Mouse (Mus musculus) MEL (cell line): ENCODE results near the gene Bscl2. TPM values are rescaled to one million over a fixed set of nuclear protein-coding genes. Genes with fewer than 3 reads are reported as not detected.

Experiments
- DNase-seq: peaks from one replicate; pipeline ENCODE4 v3.0.0; 2011; ENCODE audit warnings: low read depth, low spot score
- H3K27ac ChIP-seq: 2 replicates; pipeline ENCODE4 v1.5.1; 2012; ENCODE audit warnings: low read depth, mild to moderate bottlenecking, control low read depth, low read length, moderate library complexity; ENCODE audit not compliant: control insufficient read depth
- H3K27me3 ChIP-seq, 2 experiments: fragments of 150-350 bp in 1 of 2; sonication (generic) in 1 of 2; 2 replicates each; pipeline ENCODE4 v1.6.1; 2012; ENCODE audit warnings: low read length in 2 of 2, mild to moderate bottlenecking in 2 of 2, improper control_type of control experiment in 1 of 2, moderate library complexity in 1 of 2; ENCODE audit not compliant: insufficient read depth in 2 of 2, control insufficient read depth in 1 of 2
- H3K36me3 ChIP-seq, 2 experiments: 2 replicates each; pipeline ENCODE4 v1.6.1; 2012 to 2014; ENCODE audit warnings: low read length in 2 of 2, improper control_type of control experiment in 1 of 2, inconsistent platforms in 1 of 2, mild to moderate bottlenecking in 1 of 2; ENCODE audit not compliant: insufficient read depth in 2 of 2, control insufficient read depth in 1 of 2
- H3K4me1 ChIP-seq, 2 experiments: fragments of 150-350 bp in 1 of 2; sonication (generic) in 1 of 2; 2 replicates each; pipeline ENCODE4 v1.6.1; 2012; ENCODE audit warnings: low read length in 2 of 2, improper control_type of control experiment in 1 of 2, mild to moderate bottlenecking in 1 of 2; ENCODE audit not compliant: insufficient read depth in 2 of 2, control insufficient read depth in 1 of 2
- H3K4me3 ChIP-seq, 2 experiments: fragments of 150-350 bp in 1 of 2; sonication (generic) in 1 of 2; 2 replicates each; pipeline ENCODE4 v1.5.1; 2012; ENCODE audit warnings: low read depth in 2 of 2, low read length in 2 of 2, mild to moderate bottlenecking in 2 of 2, moderate library complexity in 2 of 2, control low read depth in 1 of 2, improper control_type of control experiment in 1 of 2; ENCODE audit not compliant: control insufficient read depth in 1 of 2, insufficient read depth in 1 of 2
- H3K79me2 ChIP-seq: 2 replicates; pipeline ENCODE4 v1.6.1; 2012; ENCODE audit warnings: mild to moderate bottlenecking, low read length, moderate library complexity; ENCODE audit not compliant: control insufficient read depth, poor library complexity, insufficient read depth
- H3K9ac ChIP-seq: 2 replicates; pipeline ENCODE4 v1.6.1; 2012; ENCODE audit warnings: low read depth, mild to moderate bottlenecking, control low read depth, low read length, moderate library complexity; ENCODE audit not compliant: control insufficient read depth, poor library complexity, severe bottlenecking
- H3K9me3 ChIP-seq: fragments of 150-350 bp; sonication (generic); replicated peaks from 2 replicates; pipeline ENCODE4 v1.6.1; 2012; ENCODE audit warnings: mild to moderate bottlenecking, low read length, improper control_type of control experiment, moderate library complexity; ENCODE audit not compliant: insufficient read depth
- CHD1 ChIP-seq: IDR thresholded peaks from 2 replicates; pipeline ENCODE4 v1.6.1; 2012; ENCODE audit warnings: low read depth, mild to moderate bottlenecking, inconsistent platforms, low read length, improper control_type of control experiment
- CHD2 ChIP-seq: IDR thresholded peaks from 2 replicates; pipeline ENCODE4 v1.6.1; 2011; ENCODE audit warnings: low read length, improper control_type of control experiment
- E2F4 ChIP-seq: IDR thresholded peaks from 2 replicates; pipeline ENCODE4 v1.6.1; 2011; ENCODE audit warnings: low read depth, low read length, improper control_type of control experiment, borderline replicate concordance
- ELF1 ChIP-seq: IDR thresholded peaks from 2 replicates; pipeline ENCODE4 v1.6.1; 2014; ENCODE audit warnings: low read depth, mild to moderate bottlenecking, inconsistent platforms, low read length, improper control_type of control experiment, moderate library complexity
- EP300 ChIP-seq, 2 experiments: IDR thresholded peaks; 2 replicates each; pipeline ENCODE4 v1.6.1; 2011; ENCODE audit warnings: improper control_type of control experiment in 2 of 2, low read length in 2 of 2, low read depth in 1 of 2, mild to moderate bottlenecking in 1 of 2
- ETS1 ChIP-seq: IDR thresholded peaks from 2 replicates; pipeline ENCODE4 v1.6.1; 2012; ENCODE audit warnings: low read depth, mild to moderate bottlenecking, inconsistent platforms, low read length, improper control_type of control experiment, moderate library complexity
- GABPA ChIP-seq: IDR thresholded peaks from 2 replicates; pipeline ENCODE4 v1.6.1; 2012; ENCODE audit warnings: low read depth, mild to moderate bottlenecking, inconsistent platforms, low read length, improper control_type of control experiment, moderate library complexity
- HCFC1 ChIP-seq: IDR thresholded peaks from 2 replicates; pipeline ENCODE4 v1.6.1; 2012; ENCODE audit warnings: low read depth, mild to moderate bottlenecking, inconsistent platforms, low read length, improper control_type of control experiment, moderate library complexity
- MAX ChIP-seq: IDR thresholded peaks from 2 replicates; pipeline ENCODE4 v1.6.1; 2011; ENCODE audit warnings: low read length, improper control_type of control experiment
- MEF2A ChIP-seq: IDR thresholded peaks from 2 replicates; pipeline ENCODE4 v1.6.1; 2014; ENCODE audit warnings: low read depth, mild to moderate bottlenecking, inconsistent platforms, low read length, improper control_type of control experiment; ENCODE audit not compliant: poor library complexity, insufficient replicate concordance, severe bottlenecking; ENCODE audit errors: extremely low read depth
- MYC ChIP-seq: IDR thresholded peaks from 2 replicates; pipeline ENCODE4 v1.6.1; 2011; ENCODE audit warnings: low read depth, mild to moderate bottlenecking, low read length, improper control_type of control experiment, moderate library complexity
- POLR2AphosphoS2 ChIP-seq: IDR thresholded peaks from 2 replicates; pipeline ENCODE4 v1.6.1; 2011; ENCODE audit warnings: low read length, improper control_type of control experiment
- POLR2AphosphoS5 ChIP-seq: IDR thresholded peaks from 2 replicates; pipeline ENCODE4 v1.6.1; 2012; ENCODE audit warnings: low read depth, borderline replicate concordance, mild to moderate bottlenecking, inconsistent platforms, low read length, moderate library complexity, mixed read lengths
- SMC3 ChIP-seq: IDR thresholded peaks from 2 replicates; pipeline ENCODE4 v1.6.1; 2011; ENCODE audit warnings: low read depth, low read length, improper control_type of control experiment
- USF1 ChIP-seq: IDR thresholded peaks from 2 replicates; pipeline ENCODE4 v1.6.1; 2014; ENCODE audit warnings: low read depth, mild to moderate bottlenecking, inconsistent platforms, low read length, improper control_type of control experiment, moderate library complexity
- ZC3H11A ChIP-seq: IDR thresholded peaks from 2 replicates; pipeline ENCODE4 v1.6.1; 2012; ENCODE audit warnings: low read depth, mild to moderate bottlenecking, inconsistent platforms, low read length, improper control_type of control experiment
- ZKSCAN1 ChIP-seq: IDR thresholded peaks from 2 replicates; pipeline ENCODE4 v1.6.1; 2012; ENCODE audit warnings: low read depth, mild to moderate bottlenecking, inconsistent platforms, low read length, improper control_type of control experiment, moderate library complexity
- ZNF384 ChIP-seq: IDR thresholded peaks from 2 replicates; pipeline ENCODE4 v1.6.1; 2012; ENCODE audit warnings: low read depth, mild to moderate bottlenecking, inconsistent platforms, low read length, improper control_type of control experiment
- polyA plus RNA-seq, 2 experiments: library from polyadenylated mRNA; stranded (reverse) in 1 of 2; unstranded in 1 of 2; fragments of >175 nt in 1 of 2; fragments of >200 nt in 1 of 2; gene quantifications; 2 replicates each; pipeline versions ENCODE4 v1.2.1 to v1.2.4; 2012; ENCODE audit warnings: low replicate concordance in 2 of 2, low read depth in 1 of 2; ENCODE audit not compliant: insufficient read length in 2 of 2, insufficient read depth in 1 of 2, missing spikeins in 1 of 2
- total RNA-seq: library from RNA; depleted of rRNA; stranded (reverse); fragments of 300-350 nt; gene quantifications from 2 replicates; pipeline ENCODE4 v1.2.3, GENCODE M21; 2012

Gene Bscl2
- total and polyA plus RNA-seq, 3 experiments, result 26.0 to 51.3 TPM; not detected in 1

DNA sequence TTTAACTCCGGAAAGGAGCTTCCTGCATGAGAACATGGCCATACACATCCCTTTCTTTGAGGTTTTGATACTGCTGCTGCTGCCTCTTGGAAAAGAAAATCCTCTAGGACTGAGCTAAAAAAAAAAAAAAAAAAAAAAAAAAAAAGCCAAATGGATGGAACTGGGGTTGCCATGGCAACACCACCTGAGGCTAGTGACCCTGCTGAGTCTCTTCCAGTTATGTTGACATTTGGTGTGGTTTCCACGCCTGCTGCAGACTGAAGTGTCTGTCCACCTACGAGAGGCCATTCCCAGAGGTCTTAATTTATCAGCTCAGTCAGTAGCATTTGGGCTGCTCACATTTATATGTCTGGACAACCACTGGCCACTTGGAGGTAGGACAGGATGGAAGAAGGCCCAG is 48.7 kb upstream of the Bscl2 start:
- peaks cover 3 to 7% of the 10 kb centered on the region in 2 experiments; a peak in 1 of 4 replicates for H3K4me1 ChIP-seq
- H3K9ac ChIP-seq, result no peak overlapping the region
- H3K9me3 ChIP-seq, result no peaks in the 10 kb centered on the region
- H3K79me2 ChIP-seq, result no peaks in the 10 kb centered on the region; the same call in 1 of the 2 replicates
- no peak overlapping the region for H3K4me3 ChIP-seq
- no peak overlapping the region for H3K27ac ChIP-seq
- no peaks in the 10 kb centered on the region for H3K27me3 ChIP-seq
- DNase-seq, result no peak
- peaks cover 3 to 4% of the 10 kb centered on the region in 2 experiments; a peak in 2 of 4 replicates for H3K36me3 ChIP-seq
- TF ChIP-seq EP300 (IDR thresholded peaks at IDR 0.05; ENCODE audit: low read depth in 1 of 2, low read length in 2 of 2), result no peak
- peak; percentile 67 for TF ChIP-seq ZNF384

DNA sequence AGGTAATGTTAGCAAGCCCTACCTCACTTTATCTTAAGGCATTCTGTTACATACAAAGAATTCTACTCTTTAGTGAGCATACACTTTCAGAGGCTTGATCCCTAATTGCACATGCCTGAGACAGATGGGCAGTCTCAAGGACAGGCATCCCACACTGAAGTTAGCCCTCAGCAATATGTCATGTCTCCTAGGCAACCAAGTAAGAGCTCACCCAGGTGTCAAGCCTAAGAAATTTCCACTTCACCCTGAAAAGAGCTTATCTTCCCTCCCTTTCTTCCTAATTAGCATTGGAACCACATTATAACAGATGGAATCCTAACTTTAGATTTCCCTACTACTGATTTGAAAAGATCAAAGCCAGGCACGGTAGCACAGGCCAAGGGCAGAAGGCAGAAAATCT is 48.1 kb upstream of the Bscl2 start:
- TF ChIP-seq MEF2A (no peak), ELF1 (no peak), CHD1 (no peak), USF1 (no peak), HCFC1 (no peak), ZC3H11A (no peak), POLR2AphosphoS2 (no peak), GABPA (no peak), ZNF384 (no peak), CHD2 (no peak), POLR2AphosphoS5 (no peak), MYC (no peak), MAX (no peak), ZKSCAN1 (no peak), E2F4 (no peak), ETS1 (no peak), SMC3 (no peak)
- no peak overlapping the region for H3K27ac ChIP-seq
- H3K9ac ChIP-seq, result no peak overlapping the region
- no peaks in the 10 kb centered on the region for H3K9me3 ChIP-seq
- H3K36me3 ChIP-seq, result peaks cover 3 to 4% of the 10 kb centered on the region in 2 experiments; a peak in 2 of 4 replicates
- H3K79me2 ChIP-seq, result no peaks in the 10 kb centered on the region; the same call in 1 of the 2 replicates
- peaks cover 3 to 7% of the 10 kb centered on the region in 2 experiments; a peak in 1 of 4 replicates for H3K4me1 ChIP-seq
- DNase-seq, result no peak
- no peaks in the 10 kb centered on the region for H3K27me3 ChIP-seq
- no peak overlapping the region for H3K4me3 ChIP-seq
